Mouse (Mus musculus): ENCODE data around the gene Etfbkmt. TPM values are rescaled to one million over a fixed set of nuclear protein-coding genes. Genes with fewer than 3 reads are reported as not detected.

Gene Etfbkmt
- polyA plus RNA-seq (2015; fragmentation: Nextera tagmentation; extraction: Ambion mirVana): 12.7 and 13.7 TPM in 2 replicates

DNA sequence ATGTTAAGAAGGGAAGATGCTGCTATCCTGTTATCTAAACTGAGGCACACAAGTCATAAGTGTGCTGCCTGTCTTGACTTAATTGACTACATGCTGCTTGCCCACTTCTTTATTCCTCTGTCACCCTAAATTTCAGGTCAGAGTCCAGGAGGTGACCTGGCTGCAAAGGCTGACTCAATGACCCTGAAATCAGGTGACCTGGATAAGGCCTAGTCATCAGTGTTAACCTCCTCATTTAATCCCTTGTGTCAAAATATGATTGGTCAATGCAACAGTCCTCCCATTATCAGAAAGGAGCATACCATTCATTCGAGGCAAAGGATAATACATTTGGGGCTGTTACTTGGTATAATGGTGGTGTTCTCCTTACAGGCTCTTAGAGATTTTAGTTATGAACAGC is at the start of gene Etfbkmt:
Gene Etfbkmt (plus strand): TSS at position 379 of the 400 bp plus-strand sequence.
- WGBS: 68% methylated on average over 1 of the region's 1 CpGs
- no peak within 1 kb of the TSS for H3K27ac ChIP-seq

GRCm38 (mm10) chr6:149092406-149092805 is 47.2 kb upstream of the Etfbkmt start:
- WGBS: 87% methylated on average over 6 of the region's 6 CpGs
- no peaks in the 10 kb centered on the region for H3K27me3 ChIP-seq
- no peak overlapping the region for H3K9ac ChIP-seq
- peaks cover 10% of the 10 kb centered on the region for H3K4me1 ChIP-seq (replicated peaks)
- H3K9me3 ChIP-seq (replicated peaks): no peaks in the 10 kb centered on the region
- no peak overlapping the region for H3K4me3 ChIP-seq
- no peak overlapping the region for H3K27ac ChIP-seq
- no peaks in the 10 kb centered on the region for H3K36me3 ChIP-seq
- no peak for ATAC-seq (replicated peaks; ENCODE audit: insufficient number of reproducible peaks, insufficient read depth, low FRiP score, low read depth)
- no peak overlapping the region for H3K4me2 ChIP-seq

More for the DNA sequence above, at the start of gene Etfbkmt:
- no peaks in the 10 kb centered on the region for H3K9me3 ChIP-seq (replicated peaks)
- no peak for ATAC-seq (replicated peaks; ENCODE audit: insufficient number of reproducible peaks, insufficient read depth, low FRiP score, low read depth)
- H3K27me3 ChIP-seq: no peaks in the 10 kb centered on the region
- no peak within 1 kb of the TSS for H3K4me3 ChIP-seq
- H3K36me3 ChIP-seq: peaks cover 6% of the 10 kb centered on the region; the same call in 1 of the 2 replicates
- no peak within 1 kb of the TSS for H3K4me2 ChIP-seq
- no peak within 1 kb of the TSS for H3K9ac ChIP-seq
- peaks cover 12% of the 10 kb centered on the region for H3K4me1 ChIP-seq (replicated peaks)

GRCm38 (mm10) chr6:149093465-149093864 is 46.2 kb upstream of the Etfbkmt start:
- no peak overlapping the region for H3K4me2 ChIP-seq
- H3K9me3 ChIP-seq (replicated peaks): no peaks in the 10 kb centered on the region
- H3K27me3 ChIP-seq: no peaks in the 10 kb centered on the region
- H3K9ac ChIP-seq: no peak overlapping the region
- 17% methylated on average over 5 of the region's 5 CpGs for WGBS
- H3K4me3 ChIP-seq: no peak overlapping the region
- H3K4me1 ChIP-seq (replicated peaks): peaks cover 10% of the 10 kb centered on the region
- H3K36me3 ChIP-seq: no peaks in the 10 kb centered on the region
- ATAC-seq (replicated peaks; ENCODE audit: insufficient number of reproducible peaks, insufficient read depth, low FRiP score, low read depth): peak; percentile 84
- peak overlapping the region; percentile 29; the same call in 1 of the 2 replicates for H3K27ac ChIP-seq

DNA sequence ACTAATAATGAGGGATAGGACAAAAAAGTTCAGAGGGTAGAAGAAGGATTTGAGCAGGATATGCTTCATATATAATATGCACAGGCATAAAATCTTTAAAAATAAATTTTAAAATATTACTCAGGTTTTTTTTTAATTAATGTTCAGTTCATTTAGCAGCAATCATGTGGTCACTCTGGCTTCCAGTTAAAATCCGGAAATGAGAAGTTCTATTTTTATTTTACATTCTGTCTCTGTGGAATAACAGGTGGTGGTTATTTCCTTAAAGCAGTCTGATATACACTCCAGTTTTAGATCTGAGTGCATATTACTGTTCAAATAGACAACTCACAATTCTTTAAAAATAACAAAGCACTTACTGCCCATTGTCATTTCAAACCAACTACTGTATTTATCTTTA is 45.1 kb upstream of the Etfbkmt start:
- Histone ChIP-seq H3K9ac (no peak overlapping the region), H3K9me3 (replicated peaks) (no peaks in the 10 kb centered on the region), H3K4me2 (no peak overlapping the region), H3K36me3 (no peaks in the 10 kb centered on the region), H3K4me1 (replicated peaks) (peaks cover 12% of the 10 kb centered on the region), H3K27ac (no peak overlapping the region), H3K27me3 (no peaks in the 10 kb centered on the region), H3K4me3 (no peak overlapping the region)
- ATAC-seq (replicated peaks; ENCODE audit: insufficient number of reproducible peaks, insufficient read depth, low FRiP score, low read depth): no peak
- whole genome bisulfite sequencing: 39% methylated on average over 1 of the region's 1 CpGs

DNA sequence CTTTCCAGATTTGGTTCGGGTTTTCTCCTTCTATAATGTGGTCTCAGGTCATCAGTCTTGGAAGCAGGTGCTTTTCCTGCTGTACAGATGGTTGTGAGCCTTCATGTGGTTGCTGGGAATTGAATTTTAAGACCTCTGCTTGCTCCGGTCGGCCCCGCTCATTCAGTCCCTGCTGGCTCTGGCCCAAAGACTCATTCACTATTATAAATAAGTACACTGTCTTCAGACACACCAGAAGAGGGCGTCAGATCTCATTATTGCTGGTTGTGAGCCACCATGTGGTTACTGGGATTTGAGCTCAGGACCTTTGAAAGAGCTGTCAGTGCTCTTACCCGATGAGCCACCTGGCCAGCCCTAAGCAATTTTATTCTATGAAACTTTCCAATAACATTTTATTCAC is 44.3 kb upstream of the Etfbkmt start:
- Histone ChIP-seq H3K4me3 (no peak overlapping the region), H3K9me3 (replicated peaks) (no peaks in the 10 kb centered on the region), H3K4me1 (replicated peaks) (peaks cover 14% of the 10 kb centered on the region), H3K27me3 (no peaks in the 10 kb centered on the region), H3K36me3 (no peaks in the 10 kb centered on the region), H3K4me2 (no peak overlapping the region), H3K9ac (no peak overlapping the region), H3K27ac (no peak overlapping the region)
- ATAC-seq (replicated peaks; ENCODE audit: insufficient number of reproducible peaks, insufficient read depth, low FRiP score, low read depth): no peak
- WGBS: 62% methylated on average over 6 of the region's 6 CpGs

- H3K9ac ChIP-seq: no peak overlapping the region
- ATAC-seq (replicated peaks; ENCODE audit: insufficient number of reproducible peaks, insufficient read depth, low FRiP score, low read depth): no peak
- no peaks in the 10 kb centered on the region for H3K27me3 ChIP-seq
- H3K4me3 ChIP-seq: no peak overlapping the region
- no peak overlapping the region for H3K4me2 ChIP-seq
- peaks cover 14% of the 10 kb centered on the region for H3K4me1 ChIP-seq (replicated peaks)
- H3K27ac ChIP-seq: no peak overlapping the region
- H3K36me3 ChIP-seq: no peaks in the 10 kb centered on the region
- WGBS: 79% methylated on average over 2 of the region's 2 CpGs
- no peaks in the 10 kb centered on the region for H3K9me3 ChIP-seq (replicated peaks)
These were observed 43.4 kb upstream of the Etfbkmt start for GRCm38 (mm10) chr6:149096233-149096632.

DNA sequence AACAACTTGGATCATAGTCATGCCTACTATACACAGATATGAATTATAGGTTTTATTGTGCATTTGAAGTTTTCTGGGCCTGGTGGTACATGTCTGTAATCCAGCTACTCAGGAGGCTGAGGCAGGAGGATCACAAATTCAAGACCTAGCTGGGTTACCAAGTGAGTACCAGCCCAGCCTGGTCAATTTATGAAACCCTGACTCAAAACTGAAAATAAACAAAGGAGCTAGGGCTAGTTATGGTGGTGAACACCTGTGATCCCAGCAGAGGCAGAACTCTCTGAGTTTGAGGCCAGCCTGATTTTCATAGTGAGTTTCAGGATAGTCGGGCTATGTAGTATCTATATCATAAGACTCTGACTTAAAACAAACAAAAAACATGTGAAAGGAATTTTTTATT is 42.4 kb upstream of the Etfbkmt start:
- no peak overlapping the region for H3K27ac ChIP-seq
- no peaks in the 10 kb centered on the region for H3K9me3 ChIP-seq (replicated peaks)
- no peak for ATAC-seq (replicated peaks; ENCODE audit: insufficient number of reproducible peaks, insufficient read depth, low FRiP score, low read depth)
- H3K4me2 ChIP-seq: no peak overlapping the region
- no peaks in the 10 kb centered on the region for H3K27me3 ChIP-seq
- H3K4me1 ChIP-seq (replicated peaks): peaks cover 14% of the 10 kb centered on the region
- no peak overlapping the region for H3K9ac ChIP-seq
- H3K4me3 ChIP-seq: no peak overlapping the region
- 95% methylated on average over 1 of the region's 1 CpGs for WGBS
- no peaks in the 10 kb centered on the region for H3K36me3 ChIP-seq

GRCm38 (mm10) chr6:149098993-149099392 is 40.7 kb upstream of the Etfbkmt start:
- no peak overlapping the region for H3K9ac ChIP-seq
- H3K4me1 ChIP-seq (replicated peaks): peaks cover 11% of the 10 kb centered on the region
- no peak overlapping the region for H3K27ac ChIP-seq
- 0 out of 2 replicates have a peak overlapping the region, but pooled peaks have one; percentile 29 for H3K4me2 ChIP-seq
- H3K27me3 ChIP-seq: no peaks in the 10 kb centered on the region
- no peaks in the 10 kb centered on the region for H3K9me3 ChIP-seq (replicated peaks)
- no peaks in the 10 kb centered on the region for H3K36me3 ChIP-seq
- no peak for ATAC-seq (replicated peaks; ENCODE audit: insufficient number of reproducible peaks, insufficient read depth, low FRiP score, low read depth)
- peak overlapping the region; percentile 15 for H3K4me3 ChIP-seq

DNA sequence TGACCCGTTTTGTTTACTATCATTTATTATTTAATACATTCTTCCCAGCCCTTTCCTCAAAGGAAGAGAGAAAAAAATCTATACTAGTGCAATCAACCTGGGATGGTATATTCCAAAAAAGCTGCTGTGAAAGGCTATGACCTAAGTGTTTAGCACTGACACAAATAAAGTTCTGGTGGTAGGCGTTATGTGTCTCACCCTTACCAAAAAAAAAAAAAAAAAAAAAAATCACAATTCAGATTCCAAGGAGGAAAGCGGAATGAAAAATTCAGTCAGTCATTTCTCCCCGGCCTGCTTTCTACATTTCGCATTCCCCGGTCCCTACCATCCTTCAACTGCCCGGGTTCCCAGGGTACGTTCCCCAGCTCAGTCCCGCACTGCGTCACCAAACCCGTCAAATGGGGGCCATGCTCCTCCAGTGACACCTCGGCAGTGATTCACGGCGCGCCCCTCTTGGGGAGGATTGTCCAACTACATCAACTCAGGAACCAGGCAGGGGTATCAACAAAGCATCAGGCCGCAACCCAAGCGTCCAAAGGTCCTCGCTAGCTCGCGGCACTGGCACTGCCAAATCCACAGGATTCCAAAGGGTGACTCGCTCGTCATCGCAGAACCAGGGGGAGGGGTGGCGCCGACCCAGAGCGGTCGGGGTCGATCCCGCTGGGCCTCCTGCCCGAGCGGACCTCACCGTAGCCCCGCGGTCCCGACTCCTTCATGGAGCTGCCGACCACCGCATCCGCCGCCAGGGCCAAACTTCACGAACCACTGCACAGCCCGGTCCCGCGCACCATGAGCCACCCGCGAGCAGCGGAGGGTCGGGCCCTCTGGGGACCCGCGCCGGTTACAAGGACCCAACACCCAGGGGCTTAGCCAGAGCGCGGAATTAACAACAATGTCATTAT is 39.2 kb upstream of the Etfbkmt start:
- peak overlapping the region; percentile 90 for H3K9ac ChIP-seq
- WGBS: 1% methylated on average over 52 of the region's 52 CpGs
- peak overlapping the region; percentile 98 for H3K4me3 ChIP-seq
- no peaks in the 10 kb centered on the region for H3K36me3 ChIP-seq
- peak overlapping the region; percentile 70 for H3K4me2 ChIP-seq
- H3K4me1 ChIP-seq (replicated peaks): peaks cover 5% of the 10 kb centered on the region
- ATAC-seq (replicated peaks; ENCODE audit: insufficient number of reproducible peaks, insufficient read depth, low FRiP score, low read depth): peak; percentile 18; the same call in 1 of the 2 replicates
- H3K9me3 ChIP-seq (replicated peaks): no peaks in the 10 kb centered on the region
- no peaks in the 10 kb centered on the region for H3K27me3 ChIP-seq
- H3K27ac ChIP-seq: peak overlapping the region; percentile 97

DNA sequence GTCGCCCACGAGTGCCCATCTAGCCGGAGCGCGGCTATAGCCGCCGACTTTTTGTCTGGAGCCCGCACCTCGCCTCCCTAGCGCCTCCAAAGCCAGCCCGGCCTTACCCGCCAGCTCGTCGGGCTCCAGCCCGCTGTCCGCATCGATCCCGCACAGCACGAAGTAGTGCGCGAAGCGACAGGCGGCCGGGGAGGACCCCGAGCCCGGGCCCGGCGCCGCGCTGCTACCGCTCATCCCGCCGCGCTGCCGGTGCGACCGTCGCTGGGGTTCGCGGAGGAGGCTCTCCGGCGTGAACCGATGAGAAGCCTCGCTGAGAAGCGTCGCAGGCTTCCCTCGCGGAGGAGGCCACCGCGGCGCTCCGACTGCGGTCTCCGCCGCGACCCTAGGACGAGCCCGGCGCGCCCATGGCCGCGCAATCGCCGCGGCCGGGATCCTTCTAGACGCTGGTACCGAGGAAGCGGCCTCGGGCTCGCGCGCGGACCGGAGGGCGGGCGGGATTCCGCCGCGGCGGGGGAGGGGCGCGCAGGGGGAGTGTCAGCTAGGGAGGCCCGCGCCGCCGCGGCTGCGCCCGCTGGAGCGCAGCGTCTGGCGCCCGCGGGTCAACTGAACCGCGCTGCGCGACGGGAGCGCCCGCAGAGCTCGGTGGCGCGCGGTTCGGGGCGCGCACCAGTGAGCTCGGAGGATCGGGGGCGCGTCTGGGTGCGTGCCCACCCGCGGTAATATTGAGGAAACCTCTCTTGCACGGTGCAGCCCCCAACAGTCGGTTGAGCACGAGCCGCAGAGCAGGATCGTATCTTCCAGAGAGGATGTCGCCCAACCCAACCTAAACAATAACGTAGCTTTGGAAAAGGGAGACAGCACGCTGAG is 38.3 kb upstream of the Etfbkmt start, which contains the start of gene Dennd5b:
Gene Dennd5b (minus strand): TSS at position 605 of the 867 bp plus-strand sequence.
- H3K9me3 ChIP-seq (replicated peaks): no peaks in the 10 kb centered on the region
- peak within 1 kb of the TSS; percentile 98 for H3K4me3 ChIP-seq
- peak within 1 kb of the TSS; percentile 90 for H3K9ac ChIP-seq
- under 1% methylated on average over 114 of the region's 124 CpGs for WGBS
- no peaks in the 10 kb centered on the region for H3K36me3 ChIP-seq
- H3K27ac ChIP-seq: peak within 1 kb of the TSS; percentile 97
- ATAC-seq (replicated peaks; ENCODE audit: insufficient number of reproducible peaks, insufficient read depth, low FRiP score, low read depth): peak; percentile 93
- H3K4me1 ChIP-seq (replicated peaks): 0 out of 2 replicates have a peak, but pooled peaks cover 4% of the 10 kb centered on the region
- no peaks in the 10 kb centered on the region for H3K27me3 ChIP-seq
- H3K4me2 ChIP-seq: peak within 1 kb of the TSS; percentile 70

- no peak for ATAC-seq (replicated peaks; ENCODE audit: insufficient number of reproducible peaks, insufficient read depth, low FRiP score, low read depth)
These were observed 37.8 kb upstream of the Etfbkmt start for GRCm38 (mm10) chr6:149101943-149102243.

More at GRCm38 (mm10) chr6:149101943-149102243, 37.8 kb upstream of the Etfbkmt start:
- Histone ChIP-seq H3K9me3 (replicated peaks) (no peaks in the 10 kb centered on the region), H3K27ac (peak overlapping the region; percentile 97), H3K36me3 (no peaks in the 10 kb centered on the region), H3K9ac (peak overlapping the region; percentile 90), H3K4me1 (replicated peaks) (0 out of 2 replicates have a peak, but pooled peaks cover 4% of the 10 kb centered on the region), H3K27me3 (no peaks in the 10 kb centered on the region), H3K4me2 (peak overlapping the region; percentile 70), H3K4me3 (peak overlapping the region; percentile 98)
- WGBS: 16% methylated on average over 7 of the region's 7 CpGs

Data from heart, embryonic 15.5 days (tissue).